In genomic region chr17:48552532-48552915, GRCm38 (mm10) we compare ENCODE assay signal across 11 mouse cellular contexts.
"Had no signal": no experiment of that assay in that cellular context is flagged by ENCODE, and none has a peak within 500 bp of the region (broad histone marks: within the 10 kb centered on the region; RNA-seq: fewer than 3 reads in every experiment).

No protein-coding gene starts in this region.

- H3K27me3 ChIP-seq: liver, embryonic 13.5 days; midbrain, embryonic 12.5 days; midbrain, embryonic 15.5 days; neural tube, embryonic 12.5 days; neural tube, embryonic 15.5 days had no signal

- H3K4me1 ChIP-seq: liver, embryonic 13.5 days; midbrain, embryonic 12.5 days; midbrain, embryonic 15.5 days; neural tube, embryonic 12.5 days; neural tube, embryonic 15.5 days had no signal

- H3K36me3 ChIP-seq: liver, embryonic 13.5 days; midbrain, embryonic 12.5 days; midbrain, embryonic 15.5 days; neural tube, embryonic 12.5 days; neural tube, embryonic 15.5 days had no signal

- H3K4me3 ChIP-seq: left cerebral cortex, adult 2 months; liver, embryonic 13.5 days; midbrain, embryonic 12.5 days; midbrain, embryonic 15.5 days; neural tube, embryonic 12.5 days; neural tube, embryonic 15.5 days had no signal

- DNase-seq: liver, embryonic 13.5 days; lung, adult 2 months; right cerebral cortex, postnatal 4 days; thymus, postnatal 25 days had no signal

- H3K27ac ChIP-seq: left cerebral cortex, adult 2 months; liver, embryonic 13.5 days; macrophage; midbrain, embryonic 12.5 days; midbrain, embryonic 15.5 days; neural tube, embryonic 12.5 days; neural tube, embryonic 15.5 days; stomach, postnatal 0 days had no signal
